Mouse (Mus musculus): Measurements from ENCODE around the gene Ifrd2. TPM values are rescaled to one million over a fixed set of nuclear protein-coding genes. Genes with fewer than 3 reads are reported as not detected.

The Ifrd2 gene
- polyA plus RNA-seq, 1 experiment, result 71.7 TPM

GRCm38 (mm10) chr9:107628721-107629410, 41.4 kb downstream of the Ifrd2 start:
- peaks cover 100% of the 10 kb centered on the region for H3K79me2 ChIP-seq (ENCODE audit: control insufficient read depth, insufficient read depth)
- H3K36me3 ChIP-seq (ENCODE audit: control insufficient read depth, insufficient read depth), result peaks cover 15% of the 10 kb centered on the region
- peaks cover 79% of the 10 kb centered on the region for H3K79me3 ChIP-seq (ENCODE audit: low read depth)
- TF ChIP-seq CTCF (IDR thresholded peaks at IDR 0.05; ENCODE audit: control insufficient read depth, insufficient read depth, insufficient read length) (no peak), MYOD1 (IDR thresholded peaks at IDR 0.05; ENCODE audit: control insufficient read depth, insufficient read length, low read depth) (no peak), USF1 (IDR thresholded peaks at IDR 0.05; ENCODE audit: low read depth) (no peak), MAX (IDR thresholded peaks at IDR 0.05) (no peak), MYOG (IDR thresholded peaks at IDR 0.05; ENCODE audit: control insufficient read depth, extremely low read depth, insufficient read length) (no peak), CEBPB (IDR thresholded peaks at IDR 0.05; ENCODE audit: low read depth) (no peak), FOSL1 (IDR thresholded peaks at IDR 0.05; ENCODE audit: insufficient read depth, low read length, poor library complexity, severe bottlenecking) (no peak)
- no peak overlapping the region for H3ac ChIP-seq (ENCODE audit: control insufficient read depth, insufficient read length, low read depth)
- no peak overlapping the region for H3K4me3 ChIP-seq (ENCODE audit: insufficient read depth, poor library complexity, severe bottlenecking)
- no peaks in the 10 kb centered on the region for H3K27me3 ChIP-seq (ENCODE audit: control insufficient read depth, insufficient read depth, insufficient read length)

GRCm38 (mm10) chr9:107629411-107629730, 41.9 kb downstream of the Ifrd2 start:
- H3ac ChIP-seq (ENCODE audit: control insufficient read depth, insufficient read length, low read depth), result no peak overlapping the region
- peaks cover 100% of the 10 kb centered on the region for H3K79me2 ChIP-seq (ENCODE audit: control insufficient read depth, insufficient read depth)
- TF ChIP-seq MYOG (IDR thresholded peaks at IDR 0.05; ENCODE audit: control insufficient read depth, extremely low read depth, insufficient read length) (no peak), MYOD1 (IDR thresholded peaks at IDR 0.05; ENCODE audit: control insufficient read depth, insufficient read length, low read depth) (no peak), USF1 (IDR thresholded peaks at IDR 0.05; ENCODE audit: low read depth) (no peak), CEBPB (IDR thresholded peaks at IDR 0.05; ENCODE audit: low read depth) (no peak), FOSL1 (IDR thresholded peaks at IDR 0.05; ENCODE audit: insufficient read depth, low read length, poor library complexity, severe bottlenecking) (no peak), MAX (IDR thresholded peaks at IDR 0.05) (no peak), CTCF (IDR thresholded peaks at IDR 0.05; ENCODE audit: control insufficient read depth, insufficient read depth, insufficient read length) (no peak)
- H3K79me3 ChIP-seq (ENCODE audit: low read depth), result peaks cover 78% of the 10 kb centered on the region
- H3K4me3 ChIP-seq (ENCODE audit: insufficient read depth, poor library complexity, severe bottlenecking), result no peak overlapping the region
- H3K36me3 ChIP-seq (ENCODE audit: control insufficient read depth, insufficient read depth), result peaks cover 10% of the 10 kb centered on the region
- H3K27me3 ChIP-seq (ENCODE audit: control insufficient read depth, insufficient read depth, insufficient read length), result no peaks in the 10 kb centered on the region

GRCm38 (mm10) chr9:107629901-107630425, 42.5 kb downstream of the Ifrd2 start:
- no peak overlapping the region for H3K4me3 ChIP-seq (ENCODE audit: insufficient read depth, poor library complexity, severe bottlenecking)
- H3K79me3 ChIP-seq (ENCODE audit: low read depth), result peaks cover 78% of the 10 kb centered on the region
- H3K79me2 ChIP-seq (ENCODE audit: control insufficient read depth, insufficient read depth), result peaks cover 100% of the 10 kb centered on the region
- H3K36me3 ChIP-seq (ENCODE audit: control insufficient read depth, insufficient read depth), result peaks cover 4% of the 10 kb centered on the region
- TF ChIP-seq USF1 (IDR thresholded peaks at IDR 0.05; ENCODE audit: low read depth) (no peak), MYOD1 (IDR thresholded peaks at IDR 0.05; ENCODE audit: control insufficient read depth, insufficient read length, low read depth) (no peak), CEBPB (IDR thresholded peaks at IDR 0.05; ENCODE audit: low read depth) (no peak), CTCF (IDR thresholded peaks at IDR 0.05; ENCODE audit: control insufficient read depth, insufficient read depth, insufficient read length) (no peak), FOSL1 (IDR thresholded peaks at IDR 0.05; ENCODE audit: insufficient read depth, low read length, poor library complexity, severe bottlenecking) (no peak), MAX (IDR thresholded peaks at IDR 0.05) (no peak), MYOG (IDR thresholded peaks at IDR 0.05; ENCODE audit: control insufficient read depth, extremely low read depth, insufficient read length) (no peak)
- no peak overlapping the region for H3ac ChIP-seq (ENCODE audit: control insufficient read depth, insufficient read length, low read depth)
- no peaks in the 10 kb centered on the region for H3K27me3 ChIP-seq (ENCODE audit: control insufficient read depth, insufficient read depth, insufficient read length)

- H3K4me3 ChIP-seq (ENCODE audit: insufficient read depth, poor library complexity, severe bottlenecking), result no peak overlapping the region
- peaks cover 4% of the 10 kb centered on the region for H3K36me3 ChIP-seq (ENCODE audit: control insufficient read depth, insufficient read depth)
- no peaks in the 10 kb centered on the region for H3K27me3 ChIP-seq (ENCODE audit: control insufficient read depth, insufficient read depth, insufficient read length)
- H3K79me3 ChIP-seq (ENCODE audit: low read depth), result peaks cover 72% of the 10 kb centered on the region
- TF ChIP-seq CEBPB (IDR thresholded peaks at IDR 0.05; ENCODE audit: low read depth) (no peak), CTCF (IDR thresholded peaks at IDR 0.05; ENCODE audit: control insufficient read depth, insufficient read depth, insufficient read length) (no peak), MAX (IDR thresholded peaks at IDR 0.05) (no peak), FOSL1 (IDR thresholded peaks at IDR 0.05; ENCODE audit: insufficient read depth, low read length, poor library complexity, severe bottlenecking) (no peak), MYOD1 (IDR thresholded peaks at IDR 0.05; ENCODE audit: control insufficient read depth, insufficient read length, low read depth) (no peak), USF1 (IDR thresholded peaks at IDR 0.05; ENCODE audit: low read depth) (no peak), MYOG (IDR thresholded peaks at IDR 0.05; ENCODE audit: control insufficient read depth, extremely low read depth, insufficient read length) (no peak)
- no peak overlapping the region for H3ac ChIP-seq (ENCODE audit: control insufficient read depth, insufficient read length, low read depth)
- H3K79me2 ChIP-seq (ENCODE audit: control insufficient read depth, insufficient read depth), result peaks cover 95% of the 10 kb centered on the region
Measured at GRCm38 (mm10) chr9:107630576-107630975, 43.1 kb downstream of the Ifrd2 start.

DNA sequence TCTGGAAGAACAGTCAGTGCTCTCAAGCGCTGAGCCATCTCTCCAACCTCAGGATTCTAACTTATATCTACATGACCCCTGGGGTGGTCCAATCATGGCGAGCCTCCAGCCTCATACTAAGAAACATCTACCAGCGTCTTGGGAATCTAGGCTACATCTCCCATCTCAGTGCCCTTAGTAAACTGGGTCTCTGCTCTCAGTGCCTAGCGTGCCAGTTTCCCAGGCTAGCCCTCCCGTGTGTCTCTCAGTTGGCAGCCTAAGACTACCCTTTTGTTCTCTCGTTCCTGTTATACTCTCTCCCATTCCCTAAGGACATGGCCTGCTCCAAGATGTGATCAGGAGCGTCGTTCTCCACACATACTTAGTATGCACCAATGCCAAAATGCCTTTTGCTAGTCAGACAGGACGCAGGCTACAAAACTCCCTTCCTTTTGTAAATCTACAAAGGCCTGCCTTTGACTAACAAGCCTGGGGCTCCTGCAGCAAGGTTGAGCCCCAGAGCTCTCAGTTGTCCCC, 43.9 kb downstream of the Ifrd2 start:
- Histone ChIP-seq H3ac (ENCODE audit: control insufficient read depth, insufficient read length, low read depth) (no peak overlapping the region), H3K36me3 (ENCODE audit: control insufficient read depth, insufficient read depth) (peaks cover 4% of the 10 kb centered on the region), H3K4me3 (ENCODE audit: insufficient read depth, poor library complexity, severe bottlenecking) (no peak overlapping the region), H3K27me3 (ENCODE audit: control insufficient read depth, insufficient read depth, insufficient read length) (no peaks in the 10 kb centered on the region), H3K79me2 (ENCODE audit: control insufficient read depth, insufficient read depth) (peaks cover 87% of the 10 kb centered on the region), H3K79me3 (ENCODE audit: low read depth) (peaks cover 66% of the 10 kb centered on the region)
- TF ChIP-seq MYOD1 (IDR thresholded peaks at IDR 0.05; ENCODE audit: control insufficient read depth, insufficient read length, low read depth), result no peak
- no peak for TF ChIP-seq CEBPB (IDR thresholded peaks at IDR 0.05; ENCODE audit: low read depth)
- TF ChIP-seq MYOG (IDR thresholded peaks at IDR 0.05; ENCODE audit: control insufficient read depth, extremely low read depth, insufficient read length), result no peak
- TF ChIP-seq USF1 (IDR thresholded peaks at IDR 0.05; ENCODE audit: low read depth), result no peak
- TF ChIP-seq FOSL1 (IDR thresholded peaks at IDR 0.05; ENCODE audit: insufficient read depth, low read length, poor library complexity, severe bottlenecking), result no peak
- TF ChIP-seq CTCF (IDR thresholded peaks at IDR 0.05; ENCODE audit: control insufficient read depth, insufficient read depth, insufficient read length), result no peak
- TF ChIP-seq MAX (IDR thresholded peaks at IDR 0.05), result no peak
